Mouse (Mus musculus) liver, embryonic 11.5 days (tissue): ENCODE data around the gene Stn1. TPM values are rescaled to one million over a fixed set of nuclear protein-coding genes. Genes with fewer than 3 reads are reported as not detected.

Source experiments
- ATAC-seq: fragments of 200-750 bp; cut with Nextera tagmentation; replicated peaks from 2 replicates; pipeline ENCODE4 v1.8.0; 2017; ENCODE audit warnings: moderate number of reproducible peaks, mild to moderate bottlenecking, moderate TSS enrichment, moderate library complexity; ENCODE audit not compliant: low FRiP score
- DNase-seq: peaks from one replicate; pipeline ENCODE4 v3.0.0-alpha.2; 2017; ENCODE audit warnings: low spot score
- H3K27ac ChIP-seq: fragments of 300-500 bp; sonication (generic); 2 replicates; pipeline ENCODE4 v1.5.1; 2014; ENCODE audit warnings: mild to moderate bottlenecking, low read depth, low read length, control low read depth
- H3K27me3 ChIP-seq: fragments of 300-500 bp; sonication (generic); replicated peaks from 2 replicates; pipeline ENCODE4 v1.6.1; 2014; ENCODE audit warnings: low read length, mixed read lengths; ENCODE audit not compliant: control insufficient read depth, insufficient read depth
- H3K36me3 ChIP-seq: fragments of 300-500 bp; sonication (generic); 2 replicates; pipeline ENCODE4 v1.6.1; 2014; ENCODE audit warnings: mild to moderate bottlenecking, low read length, moderate library complexity, mixed read lengths; ENCODE audit not compliant: control insufficient read depth, insufficient read depth
- H3K4me1 ChIP-seq: fragments of 300-500 bp; sonication (generic); replicated peaks from 2 replicates; pipeline ENCODE4 v1.6.1; 2014; ENCODE audit warnings: low read length, mixed read lengths; ENCODE audit not compliant: control insufficient read depth, insufficient read depth
- H3K4me2 ChIP-seq: fragments of 300-500 bp; sonication (generic); 2 replicates; pipeline ENCODE4 v1.6.1; 2014; ENCODE audit warnings: mild to moderate bottlenecking, control low read depth, moderate library complexity
- H3K4me3 ChIP-seq: fragments of 300-500 bp; sonication (generic); 2 replicates; pipeline ENCODE4 v1.5.1; 2014; ENCODE audit warnings: low read depth, low read length, control low read depth
- H3K9ac ChIP-seq: fragments of 300-500 bp; sonication (generic); 2 replicates; pipeline ENCODE4 v1.6.1; 2014; ENCODE audit warnings: low read depth, low read length, control low read depth
- H3K9me3 ChIP-seq: fragments of 300-500 bp; sonication (generic); 2 replicates; pipeline ENCODE4 v1.6.1; 2016; ENCODE audit warnings: low read length, inconsistent platforms, mixed read lengths; ENCODE audit not compliant: control insufficient read depth
- WGBS: fragments of 180-500 bp; shearing (Covaris S2); extraction: QIAGEN DNeasy Blood & Tissue Kit; methylation state at CpG from one replicate; pipeline ENCODE4 v1.1.7; 2014; 5-methylcytosine and 5-hydroxymethylcytosine counted together
- polyA plus RNA-seq: library from polyadenylated mRNA; unstranded; fragments of >200 nt; fragmentation: Nextera tagmentation; extraction: Ambion mirVana; gene quantifications from 2 replicates; pipeline ENCODE4 v1.2.1, GENCODE M21; 2014

Gene Stn1
- polyA plus RNA-seq, 1 experiment from 2014 or later = 30.8 TPM

DNA sequence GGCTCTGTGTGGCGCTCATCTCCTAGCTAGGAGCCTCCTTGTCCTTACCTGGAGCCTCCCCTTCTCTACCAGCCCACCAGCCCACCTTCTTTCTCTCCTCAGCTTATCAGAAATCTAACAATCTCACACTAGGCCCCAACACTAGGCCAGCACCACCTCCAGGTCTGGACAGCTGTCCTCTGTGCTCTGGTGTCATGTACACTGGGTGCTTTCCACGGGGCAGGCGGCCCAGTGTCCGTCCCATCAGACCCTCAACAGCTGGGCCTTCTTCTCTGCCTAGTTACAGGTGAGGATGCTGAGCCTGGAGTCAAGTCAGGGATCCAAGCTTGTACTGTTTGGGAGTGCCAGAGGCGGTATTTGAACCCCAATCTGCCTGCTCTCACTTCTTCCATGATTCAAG lies 78.1 kb downstream of the Stn1 start:
- Histone ChIP-seq H3K4me3 (no peak overlapping the region), H3K9me3 (no peaks in the 10 kb centered on the region), H3K27me3 (no peaks in the 10 kb centered on the region), H3K4me2 (no peak overlapping the region), H3K4me1 (peaks cover 53% of the 10 kb centered on the region), H3K36me3 (no peaks in the 10 kb centered on the region), H3K9ac (no peak overlapping the region), H3K27ac (no peak overlapping the region)
- 85% methylated on average over 5 of the region's 5 CpGs for WGBS
- no peak for DNase-seq
- ATAC-seq = no peak

DNA sequence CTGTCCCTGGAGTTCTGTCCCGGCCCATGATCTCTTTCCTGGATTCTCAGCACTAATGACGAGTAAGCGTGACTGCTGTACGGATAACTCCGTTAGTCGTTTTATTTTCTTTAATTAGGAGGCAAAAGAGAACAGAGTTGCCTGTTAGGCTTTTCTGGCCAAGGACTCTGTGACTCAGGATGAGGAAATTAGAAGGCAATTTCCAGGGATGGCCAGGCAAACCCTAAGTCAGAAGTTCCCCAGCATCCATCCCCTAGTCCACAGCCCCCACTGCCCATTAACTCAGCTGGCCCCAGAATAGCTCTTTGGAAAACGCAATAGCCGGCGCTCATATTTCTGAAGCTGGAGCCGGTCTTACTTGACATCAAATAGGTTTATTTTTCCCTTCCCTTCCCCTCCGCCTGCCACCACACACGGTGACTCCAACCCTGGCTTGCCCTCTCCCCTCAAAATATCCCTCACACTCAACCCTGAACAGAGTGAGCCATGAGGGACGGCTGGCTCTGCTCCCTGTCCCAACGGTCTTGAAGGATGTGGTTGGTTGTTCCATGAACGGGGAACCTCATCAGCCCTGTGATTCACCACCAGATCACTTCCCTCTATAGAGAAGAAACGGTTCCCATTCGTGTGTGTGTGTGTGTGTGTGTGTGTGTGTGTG lies 78.7 kb downstream of the Stn1 start:
- 60% methylated on average over 17 of the region's 17 CpGs for WGBS
- no peaks in the 10 kb centered on the region for H3K9me3 ChIP-seq
- H3K27me3 ChIP-seq = no peaks in the 10 kb centered on the region
- H3K4me3 ChIP-seq = no peak overlapping the region
- H3K4me1 ChIP-seq = peaks cover 59% of the 10 kb centered on the region
- H3K27ac ChIP-seq = peak overlapping the region; percentile 46; the same call in 1 of the 2 replicates
- ATAC-seq = no peak
- no peak for DNase-seq
- no peaks in the 10 kb centered on the region for H3K36me3 ChIP-seq
- H3K9ac ChIP-seq = no peak overlapping the region
- H3K4me2 ChIP-seq = 0 out of 2 replicates have a peak overlapping the region, but pooled peaks have one; percentile 5

DNA sequence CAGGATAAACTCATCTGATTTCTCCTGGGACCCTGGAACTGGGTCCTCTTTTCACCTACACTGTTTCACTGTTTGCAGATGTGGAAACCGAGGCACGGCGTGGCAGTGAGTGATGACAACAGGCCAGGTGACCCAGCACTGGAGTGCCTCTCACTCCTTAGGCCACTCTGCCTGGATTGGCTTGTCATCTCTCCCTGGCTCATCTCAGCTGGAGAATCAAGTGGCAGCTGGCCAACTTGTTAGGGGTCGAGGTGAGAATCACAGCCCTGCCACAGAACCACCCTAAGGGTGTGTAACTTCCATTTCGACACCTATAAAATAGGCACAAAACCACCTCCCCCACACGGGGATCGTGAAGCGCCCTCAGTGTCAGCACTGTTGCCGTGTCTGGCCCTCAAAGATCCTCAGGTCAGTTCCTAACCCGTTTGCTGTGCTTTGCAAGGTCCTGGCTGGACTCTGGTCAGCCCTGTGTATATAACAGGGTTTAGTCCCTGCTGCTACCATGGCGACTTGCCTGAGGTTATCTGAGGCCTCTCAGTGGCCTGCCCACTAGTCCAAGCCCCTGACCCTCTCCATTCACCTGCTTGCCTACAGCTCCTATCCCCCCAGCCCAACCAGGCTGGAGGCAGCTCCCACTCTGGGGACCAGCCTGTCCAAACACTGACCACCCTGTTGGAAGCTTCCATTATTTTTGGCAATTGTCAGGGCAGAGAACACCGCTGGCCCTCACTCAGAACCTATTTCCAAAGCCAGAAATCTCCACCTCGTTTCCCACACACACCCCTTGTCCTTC lies 79.4 kb downstream of the Stn1 start:
- no peak for DNase-seq

DNA sequence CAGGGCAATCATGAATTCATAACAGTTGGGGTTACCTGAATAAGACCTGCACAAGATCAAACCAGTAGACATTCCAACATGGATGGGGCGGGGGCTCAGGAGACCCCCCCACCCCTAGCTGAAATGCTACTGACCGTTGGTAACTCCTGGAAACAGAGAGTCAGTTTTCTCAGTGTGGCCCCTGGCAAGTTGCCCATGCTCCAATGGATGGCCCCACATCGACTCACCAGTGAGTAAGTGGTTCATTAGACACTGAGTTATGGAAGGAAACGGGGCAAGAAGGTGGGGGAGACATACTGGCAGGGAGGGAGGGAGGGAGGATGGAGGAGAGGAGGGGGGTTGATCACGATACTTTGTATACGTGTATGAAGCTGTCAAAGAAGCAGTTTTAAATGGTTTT lies 81.3 kb downstream of the Stn1 start:
- Histone ChIP-seq H3K9me3 (no peaks in the 10 kb centered on the region), H3K4me2 (no peak overlapping the region), H3K27me3 (no peaks in the 10 kb centered on the region), H3K27ac (no peak overlapping the region), H3K36me3 (no peaks in the 10 kb centered on the region), H3K4me3 (no peak overlapping the region), H3K9ac (no peak overlapping the region), H3K4me1 (peaks cover 54% of the 10 kb centered on the region)
- DNase-seq = no peak
- 72% methylated on average over 6 of the region's 6 CpGs for WGBS
- ATAC-seq = no peak

More for the DNA sequence above, 79.4 kb downstream of the Stn1 start:
- H3K9me3 ChIP-seq = no peaks in the 10 kb centered on the region
- no peaks in the 10 kb centered on the region for H3K27me3 ChIP-seq
- H3K4me3 ChIP-seq = no peak overlapping the region
- peaks cover 55% of the 10 kb centered on the region for H3K4me1 ChIP-seq
- WGBS = 64% methylated on average over 13 of the region's 13 CpGs
- H3K9ac ChIP-seq = no peak overlapping the region
- H3K36me3 ChIP-seq = no peaks in the 10 kb centered on the region
- ATAC-seq = peak; percentile 70
- H3K4me2 ChIP-seq = 0 out of 2 replicates have a peak overlapping the region, but pooled peaks have one; percentile 11
- H3K27ac ChIP-seq = peak overlapping the region; percentile 59

DNA sequence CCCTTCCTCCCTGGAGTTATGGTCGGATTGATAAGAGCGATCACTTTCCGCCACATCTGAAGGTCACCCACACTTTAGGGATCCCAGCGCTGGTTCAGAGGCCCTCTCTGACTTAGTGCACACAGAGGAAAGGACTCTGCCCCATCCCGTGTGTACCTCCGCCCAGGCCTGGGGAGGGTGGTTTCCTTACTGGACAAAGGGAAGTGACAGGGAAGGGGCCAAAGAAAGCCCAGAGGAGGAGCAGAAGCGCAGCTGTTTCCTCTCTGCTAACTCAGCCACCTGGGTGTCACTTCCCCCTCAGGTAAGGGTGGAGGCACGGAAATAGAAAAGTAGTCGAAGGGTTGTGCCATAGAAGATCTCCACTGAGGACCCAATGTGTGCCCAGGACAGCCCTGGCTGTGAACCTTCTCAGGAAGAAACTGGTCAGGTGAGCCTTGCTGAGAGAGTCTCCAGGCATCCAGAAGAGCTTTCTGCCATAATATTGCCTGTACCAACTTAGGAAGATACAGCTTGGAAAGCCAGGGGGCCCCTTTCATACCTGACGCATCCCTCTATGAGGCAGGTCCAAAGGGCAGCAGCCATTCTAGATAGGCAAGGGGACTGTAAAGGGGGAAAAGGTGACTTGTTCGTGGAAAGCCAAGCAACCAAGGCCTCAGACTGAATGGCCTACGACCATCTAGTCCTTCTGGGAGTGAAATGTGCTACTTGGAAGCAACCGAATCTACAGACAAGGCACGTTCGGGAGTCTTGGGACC lies 82.1 kb downstream of the Stn1 start:
- DNase-seq = no peak
- H3K4me1 ChIP-seq = peaks cover 55% of the 10 kb centered on the region
- H3K4me2 ChIP-seq = peak overlapping the region; percentile 18; the same call in 1 of the 2 replicates
- no peak overlapping the region for H3K4me3 ChIP-seq
- no peaks in the 10 kb centered on the region for H3K27me3 ChIP-seq
- peak; percentile 37 for ATAC-seq
- no peaks in the 10 kb centered on the region for H3K9me3 ChIP-seq
- no peak overlapping the region for H3K9ac ChIP-seq
- H3K27ac ChIP-seq = peak overlapping the region; percentile 9; the same call in 1 of the 2 replicates
- 52% methylated on average over 15 of the region's 15 CpGs for WGBS
- no peaks in the 10 kb centered on the region for H3K36me3 ChIP-seq

DNA sequence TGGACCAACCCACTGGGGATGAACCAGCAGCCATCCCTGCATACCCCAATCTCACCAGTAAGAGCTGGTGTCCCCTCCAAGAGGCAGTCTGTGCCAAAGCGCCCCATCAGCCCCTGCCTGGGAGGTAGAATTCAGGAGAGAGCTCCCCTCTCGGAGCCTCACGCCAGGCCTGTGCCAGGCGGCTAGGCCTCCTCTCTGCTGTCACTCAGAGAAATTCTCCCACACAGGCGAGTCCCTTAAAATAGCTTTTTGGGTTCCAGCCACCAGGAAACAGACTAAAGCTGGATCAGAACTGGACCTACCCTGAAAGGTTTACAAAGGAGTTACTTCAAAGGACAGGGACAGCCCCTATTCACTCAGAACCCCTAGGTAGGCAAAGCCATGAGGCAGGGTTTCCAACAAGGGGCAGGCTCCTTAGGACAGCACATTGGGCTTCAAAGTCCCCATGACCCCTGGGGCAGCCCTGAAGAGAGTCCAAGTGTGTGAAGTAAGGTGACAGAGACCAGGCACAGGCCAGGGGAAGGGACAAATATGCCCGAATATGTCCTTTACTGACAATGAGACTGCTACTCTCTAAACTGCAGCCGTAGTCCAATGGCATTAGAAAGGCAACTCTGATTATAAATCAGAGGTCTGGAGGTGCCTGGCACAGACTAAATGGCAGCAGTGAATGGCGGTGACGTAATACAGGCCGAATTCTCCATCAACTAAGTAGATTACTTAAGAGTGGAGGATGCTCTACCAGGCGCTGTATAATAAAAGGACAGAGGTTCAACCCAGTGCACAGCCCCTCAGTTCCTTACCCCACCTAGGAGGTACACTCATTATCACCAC lies 82.9 kb downstream of the Stn1 start:
- WGBS = 64% methylated on average over 11 of the region's 11 CpGs
- Histone ChIP-seq H3K4me1 (peaks cover 59% of the 10 kb centered on the region), H3K4me2 (peak overlapping the region; percentile 18; the same call in 1 of the 2 replicates), H3K36me3 (no peaks in the 10 kb centered on the region), H3K27me3 (no peaks in the 10 kb centered on the region), H3K4me3 (no peak overlapping the region), H3K9ac (no peak overlapping the region), H3K9me3 (no peaks in the 10 kb centered on the region), H3K27ac (no peak overlapping the region; the same call in 1 of the 2 replicates)
- ATAC-seq (no peak), DNase-seq (no peak)

DNA sequence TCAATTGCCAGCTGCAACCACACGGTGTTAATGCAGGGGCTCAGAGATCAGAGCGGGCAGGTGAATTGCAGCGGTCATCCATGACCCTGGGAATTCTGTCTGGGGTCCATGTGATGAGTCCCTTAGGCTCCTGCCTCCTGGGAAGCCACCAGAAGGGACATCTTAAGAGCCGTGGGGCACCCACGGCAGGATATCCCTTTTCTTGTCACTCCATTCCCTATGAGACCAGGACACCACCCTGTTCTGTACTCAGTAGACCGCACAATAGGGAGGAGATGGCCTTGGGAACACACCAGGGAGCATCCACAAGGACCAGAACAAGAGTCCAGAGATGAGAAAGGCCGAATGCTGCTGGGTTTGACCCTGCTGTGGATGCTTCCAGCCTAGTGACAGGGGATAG lies 84.0 kb downstream of the Stn1 start:
- Histone ChIP-seq H3K36me3 (no peaks in the 10 kb centered on the region), H3K9ac (no peak overlapping the region), H3K4me1 (peaks cover 62% of the 10 kb centered on the region), H3K9me3 (no peaks in the 10 kb centered on the region), H3K4me2 (no peak overlapping the region), H3K27me3 (no peaks in the 10 kb centered on the region), H3K27ac (no peak overlapping the region), H3K4me3 (no peak overlapping the region)
- 83% methylated on average over 7 of the region's 7 CpGs for WGBS
- ATAC-seq (no peak), DNase-seq (no peak)

DNA sequence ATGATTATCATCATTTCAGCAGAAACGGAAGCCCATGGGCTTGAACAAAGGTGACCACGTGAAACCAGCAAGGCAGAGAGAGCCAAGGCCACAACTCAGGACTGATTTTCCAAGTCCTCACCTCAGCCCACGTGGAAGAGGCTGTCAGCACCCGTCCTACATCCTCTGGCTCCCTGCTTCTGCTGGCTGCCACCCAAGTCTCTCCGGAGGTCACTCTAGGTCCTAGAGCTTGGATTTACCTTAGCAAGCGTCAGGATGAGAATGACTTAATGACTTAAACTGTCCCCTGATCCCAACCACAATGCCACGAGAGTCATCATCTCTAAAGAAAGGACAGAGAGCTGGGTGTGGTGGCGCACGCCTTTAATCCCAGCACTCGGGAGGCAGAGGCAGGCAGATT lies 84.6 kb downstream of the Stn1 start:
- Histone ChIP-seq H3K27me3 (no peaks in the 10 kb centered on the region), H3K27ac (no peak overlapping the region), H3K9ac (no peak overlapping the region), H3K4me3 (no peak overlapping the region), H3K36me3 (no peaks in the 10 kb centered on the region), H3K4me1 (peaks cover 68% of the 10 kb centered on the region), H3K9me3 (no peaks in the 10 kb centered on the region), H3K4me2 (no peak overlapping the region)
- DNase-seq = no peak
- WGBS = 80% methylated on average over 10 of the region's 10 CpGs
- no peak for ATAC-seq
